Mouse (Mus musculus): ENCODE measurements at regions not wholly inside any gene's neighbourhood (a gene's known extent, or its start where the extent isn't known, plus 50 kb on each side); places are given as distances from the start of the nearest gene placed in this dataset.

- TF ChIP-seq NANOG (IDR thresholded peaks at IDR 0.05; ENCODE audit: borderline replicate concordance, low read length) (no peak), CTCF (conservative IDR thresholded peaks at IDR 0.05; ENCODE audit: low read length) (no peak), POU5F1 (IDR thresholded peaks at IDR 0.05; ENCODE audit: borderline replicate concordance, low read length) (no peak)
- H3K36me3 ChIP-seq (ENCODE audit: insufficient read depth, low read length) = no peaks in the 10 kb centered on the region
- H3K4me1 ChIP-seq (replicated peaks; ENCODE audit: low read depth, low read length) = peaks cover 24% of the 10 kb centered on the region
- no peaks in the 10 kb centered on the region for H3K9me3 ChIP-seq (ENCODE audit: low read length)
- no peaks in the 10 kb centered on the region for H3K27me3 ChIP-seq (ENCODE audit: insufficient read depth, low read length)
- H3K4me3 ChIP-seq (replicated peaks; ENCODE audit: low read length) = 0 out of 2 replicates have a peak overlapping the region, but pooled peaks have one; percentile 4
Measured at GRCm38 (mm10) chr14:24763275-24763812, 276.4 kb downstream of the Rps24 start.

- Histone ChIP-seq H3K4me3 (replicated peaks; ENCODE audit: low read length) (no peak overlapping the region), H3K36me3 (ENCODE audit: insufficient read depth, low read length) (no peaks in the 10 kb centered on the region), H3K27me3 (ENCODE audit: insufficient read depth, low read length) (no peaks in the 10 kb centered on the region), H3K9me3 (ENCODE audit: low read length) (no peaks in the 10 kb centered on the region), H3K4me1 (replicated peaks; ENCODE audit: low read depth, low read length) (peaks cover 19% of the 10 kb centered on the region)
- TF ChIP-seq CTCF (conservative IDR thresholded peaks at IDR 0.05; ENCODE audit: low read length) = no peak
- no peak for TF ChIP-seq POU5F1 (IDR thresholded peaks at IDR 0.05; ENCODE audit: borderline replicate concordance, low read length)
- no peak for TF ChIP-seq NANOG (IDR thresholded peaks at IDR 0.05; ENCODE audit: borderline replicate concordance, low read length)
Measured at GRCm38 (mm10) chr14:24763845-24764244, 276.9 kb downstream of the Rps24 start.

GRCm38 (mm10) chr14:24766260-24766659, 279.3 kb downstream of the Rps24 start:
- Histone ChIP-seq H3K36me3 (ENCODE audit: insufficient read depth, low read length) (no peaks in the 10 kb centered on the region), H3K27me3 (ENCODE audit: insufficient read depth, low read length) (no peaks in the 10 kb centered on the region), H3K4me1 (replicated peaks; ENCODE audit: low read depth, low read length) (peaks cover 27% of the 10 kb centered on the region), H3K4me3 (replicated peaks; ENCODE audit: low read length) (no peak overlapping the region), H3K9me3 (ENCODE audit: low read length) (no peaks in the 10 kb centered on the region)
- no peak for TF ChIP-seq POU5F1 (IDR thresholded peaks at IDR 0.05; ENCODE audit: borderline replicate concordance, low read length)
- no peak for TF ChIP-seq NANOG (IDR thresholded peaks at IDR 0.05; ENCODE audit: borderline replicate concordance, low read length)
- TF ChIP-seq CTCF (conservative IDR thresholded peaks at IDR 0.05; ENCODE audit: low read length) = no peak

- TF ChIP-seq POU5F1 (IDR thresholded peaks at IDR 0.05; ENCODE audit: borderline replicate concordance, low read length) = no peak
- no peak for TF ChIP-seq NANOG (IDR thresholded peaks at IDR 0.05; ENCODE audit: borderline replicate concordance, low read length)
- TF ChIP-seq CTCF (conservative IDR thresholded peaks at IDR 0.05; ENCODE audit: low read length) = no peak
- H3K4me1 ChIP-seq (replicated peaks; ENCODE audit: low read depth, low read length) = peaks cover 27% of the 10 kb centered on the region
- no peaks in the 10 kb centered on the region for H3K36me3 ChIP-seq (ENCODE audit: insufficient read depth, low read length)
- H3K27me3 ChIP-seq (ENCODE audit: insufficient read depth, low read length) = no peaks in the 10 kb centered on the region
- H3K9me3 ChIP-seq (ENCODE audit: low read length) = no peaks in the 10 kb centered on the region
- no peak overlapping the region for H3K4me3 ChIP-seq (replicated peaks; ENCODE audit: low read length)
Measured at GRCm38 (mm10) chr14:24766690-24767089, 279.8 kb downstream of the Rps24 start.

- no peak for TF ChIP-seq NANOG (IDR thresholded peaks at IDR 0.05; ENCODE audit: borderline replicate concordance, low read length)
- no peak for TF ChIP-seq CTCF (conservative IDR thresholded peaks at IDR 0.05; ENCODE audit: low read length)
- TF ChIP-seq POU5F1 (IDR thresholded peaks at IDR 0.05; ENCODE audit: borderline replicate concordance, low read length) = no peak
- H3K4me1 ChIP-seq (replicated peaks; ENCODE audit: low read depth, low read length) = peaks cover 24% of the 10 kb centered on the region
- H3K36me3 ChIP-seq (ENCODE audit: insufficient read depth, low read length) = no peaks in the 10 kb centered on the region
- H3K27me3 ChIP-seq (ENCODE audit: insufficient read depth, low read length) = no peaks in the 10 kb centered on the region
- no peaks in the 10 kb centered on the region for H3K9me3 ChIP-seq (ENCODE audit: low read length)
- no peak overlapping the region for H3K4me3 ChIP-seq (replicated peaks; ENCODE audit: low read length)
Measured at GRCm38 (mm10) chr14:24767316-24767715, 280.4 kb downstream of the Rps24 start.

GRCm38 (mm10) chr14:24767964-24768363, 281.0 kb downstream of the Rps24 start:
- H3K9me3 ChIP-seq (ENCODE audit: low read length) = no peaks in the 10 kb centered on the region
- H3K27me3 ChIP-seq (ENCODE audit: insufficient read depth, low read length) = no peaks in the 10 kb centered on the region
- TF ChIP-seq POU5F1 (IDR thresholded peaks at IDR 0.05; ENCODE audit: borderline replicate concordance, low read length) (no peak), CTCF (conservative IDR thresholded peaks at IDR 0.05; ENCODE audit: low read length) (no peak), NANOG (IDR thresholded peaks at IDR 0.05; ENCODE audit: borderline replicate concordance, low read length) (no peak)
- no peak overlapping the region for H3K4me3 ChIP-seq (replicated peaks; ENCODE audit: low read length)
- peaks cover 18% of the 10 kb centered on the region for H3K4me1 ChIP-seq (replicated peaks; ENCODE audit: low read depth, low read length)
- H3K36me3 ChIP-seq (ENCODE audit: insufficient read depth, low read length) = no peaks in the 10 kb centered on the region

GRCm38 (mm10) chr14:24769451-24769850, 282.5 kb downstream of the Rps24 start:
- TF ChIP-seq POU5F1 (IDR thresholded peaks at IDR 0.05; ENCODE audit: borderline replicate concordance, low read length) = no peak
- TF ChIP-seq CTCF (conservative IDR thresholded peaks at IDR 0.05; ENCODE audit: low read length) = no peak
- TF ChIP-seq NANOG (IDR thresholded peaks at IDR 0.05; ENCODE audit: borderline replicate concordance, low read length) = no peak
- H3K4me1 ChIP-seq (replicated peaks; ENCODE audit: low read depth, low read length) = peaks cover 9% of the 10 kb centered on the region
- H3K4me3 ChIP-seq (replicated peaks; ENCODE audit: low read length) = no peak overlapping the region
- no peaks in the 10 kb centered on the region for H3K27me3 ChIP-seq (ENCODE audit: insufficient read depth, low read length)
- H3K36me3 ChIP-seq (ENCODE audit: insufficient read depth, low read length) = no peaks in the 10 kb centered on the region
- no peaks in the 10 kb centered on the region for H3K9me3 ChIP-seq (ENCODE audit: low read length)

- no peak overlapping the region for H3K4me3 ChIP-seq (replicated peaks; ENCODE audit: low read length)
- TF ChIP-seq CTCF (conservative IDR thresholded peaks at IDR 0.05; ENCODE audit: low read length) = no peak
Measured at GRCm38 (mm10) chr14:24770015-24770977, 283.4 kb downstream of the Rps24 start.

More at GRCm38 (mm10) chr14:24770015-24770977, 283.4 kb downstream of the Rps24 start:
- Histone ChIP-seq H3K4me1 (replicated peaks; ENCODE audit: low read depth, low read length) (peaks cover 9% of the 10 kb centered on the region), H3K27me3 (ENCODE audit: insufficient read depth, low read length) (no peaks in the 10 kb centered on the region), H3K36me3 (ENCODE audit: insufficient read depth, low read length) (no peaks in the 10 kb centered on the region), H3K9me3 (ENCODE audit: low read length) (no peaks in the 10 kb centered on the region)
